Mouse (Mus musculus): ENCODE measurements around the gene Cxcl16.

GRCm38 (mm10) chr11:70438728-70439374, 20.9 kb downstream of the Cxcl16 start:
- TF ChIP-seq TCF12 (IDR thresholded peaks at IDR 0.05; ENCODE audit: insufficient read depth, poor library complexity, severe bottlenecking) = no peak
- TF ChIP-seq POLR2A (IDR thresholded peaks at IDR 0.05; ENCODE audit: insufficient read length, low read depth) = no peak
- no peak for TF ChIP-seq MAX (IDR thresholded peaks at IDR 0.05; ENCODE audit: low read depth)
- no peak for TF ChIP-seq E2F4 (IDR thresholded peaks at IDR 0.05; ENCODE audit: insufficient read depth)
- TF ChIP-seq MYOG (IDR thresholded peaks at IDR 0.05; ENCODE audit: control insufficient read depth in 1 of 3, insufficient read depth in 1 of 3, insufficient read length in 2 of 3, low read depth in 2 of 3) = no peak
- no peak for TF ChIP-seq USF1 (IDR thresholded peaks at IDR 0.05; ENCODE audit: low read depth)
- no peak for TF ChIP-seq POLR2AphosphoS2 (IDR thresholded peaks at IDR 0.05; ENCODE audit: insufficient read length, low read depth)
- TF ChIP-seq MYOD1 (IDR thresholded peaks at IDR 0.05; ENCODE audit: control insufficient read depth in 1 of 3, insufficient read length in 2 of 3, low read depth in 2 of 3) = no peak
- TF ChIP-seq CEBPB (IDR thresholded peaks at IDR 0.05; ENCODE audit: insufficient read depth, poor library complexity, severe bottlenecking) = no peak
- TF ChIP-seq REST (IDR thresholded peaks at IDR 0.05; ENCODE audit: insufficient read depth, insufficient read length) = no peak
- no peak for TF ChIP-seq TCF3 (IDR thresholded peaks at IDR 0.05; ENCODE audit: insufficient read length, low read depth)
- TF ChIP-seq SRF (IDR thresholded peaks at IDR 0.05; ENCODE audit: control insufficient read depth, insufficient read length, low read depth) = no peak
